ENCODE assay signal across 23 mouse cellular contexts in the genomic region with DNA sequence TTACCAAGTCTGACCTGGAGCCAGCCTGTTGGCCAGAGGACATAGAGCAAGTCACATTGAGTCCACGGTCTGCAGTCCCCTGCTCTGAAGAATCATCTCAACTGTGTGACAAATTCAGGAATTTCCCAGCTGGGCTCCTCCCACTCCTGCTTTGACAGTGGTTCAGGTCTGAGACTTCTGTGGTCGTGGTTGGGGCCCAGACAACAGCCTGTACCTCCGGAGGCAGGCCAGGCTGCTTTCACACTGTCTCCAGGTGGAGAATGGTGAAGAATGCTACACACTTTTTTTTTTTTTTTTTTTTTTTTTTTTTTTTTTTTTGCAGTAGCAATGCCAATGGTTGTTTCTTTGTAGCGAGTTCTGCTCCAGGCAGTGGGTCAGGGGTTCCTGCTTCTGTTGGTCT.
"Had no signal": no experiment of that assay in that cellular context is flagged by ENCODE, and none has a peak within 500 bp of the region (broad histone marks: within the 10 kb centered on the region; RNA-seq: fewer than 3 reads in every experiment).

No protein-coding gene starts in this region.

- DNase-seq: gastrocnemius, adult 2 months; gastrocnemius, postnatal 10 days; gastrocnemius, postnatal 25 days; heart, adult 18-20 months; heart, postnatal 10 days; heart, postnatal 4 days; kidney, adult 18-20 months; kidney, adult 8-10 months; kidney, postnatal 10 days; kidney, postnatal 25 days; kidney, postnatal 4 days; liver had no signal

- H3K9ac ChIP-seq: heart, embryonic 12.5 days; hindbrain, embryonic 12.5 days; hindbrain, embryonic 14.5 days; limb, embryonic 12.5 days had no signal

- H3K27ac ChIP-seq: gastrocnemius, adult 2 months; heart, embryonic 10.5 days; hindbrain, embryonic 10.5 days; hindbrain, embryonic 12.5 days; hindbrain, embryonic 14.5 days; layer of hippocampus, adult 2 months; left cerebral cortex, adult 2 months; limb, embryonic 10.5 days; limb, embryonic 12.5 days had no signal

- ATAC-seq: hindbrain, embryonic 16.5 days; intestine, embryonic 16.5 days had no signal

- H3K4me3 ChIP-seq: gastrocnemius, adult 2 months; heart, embryonic 10.5 days; heart, embryonic 12.5 days; hindbrain, embryonic 10.5 days; hindbrain, embryonic 12.5 days; layer of hippocampus, adult 2 months; left cerebral cortex, adult 2 months; limb, embryonic 10.5 days; limb, embryonic 12.5 days had no signal

- H3K36me3 ChIP-seq: heart, embryonic 10.5 days; heart, embryonic 12.5 days; hindbrain, embryonic 10.5 days; hindbrain, embryonic 12.5 days; limb, embryonic 10.5 days; limb, embryonic 12.5 days had no signal

- H3K9me3 ChIP-seq: heart, embryonic 10.5 days; hindbrain, embryonic 10.5 days; hindbrain, embryonic 12.5 days; limb, embryonic 10.5 days had no signal
